Mouse (Mus musculus) MN1 (cell line): ENCODE data around the gene Atp6v0c.

Experiments
- DNase-seq: peaks from one replicate; pipeline ENCODE4 v3.0.0-alpha.2; 2016; ENCODE audit warnings: low spot score

The Atp6v0c gene

GRCm38 (mm10) chr17:24169317-24170065 lies at the start of gene Atp6v0c:
Atp6v0c (minus strand) TSS chr17:24169702.
- DNase-seq, result peak; percentile 96

GRCm38 (mm10) chr17:24216836-24217235 lies 47.3 kb upstream of the Atp6v0c start:
- DNase-seq, result no peak

GRCm38 (mm10) chr17:24213186-24213585 lies 43.7 kb upstream of the Atp6v0c start:
- DNase-seq, result no peak

GRCm38 (mm10) chr17:24212441-24213018 lies 43.0 kb upstream of the Atp6v0c start:
- no peak for DNase-seq

- no peak for DNase-seq
Observed at GRCm38 (mm10) chr17:24211631-24212440, 42.3 kb upstream of the Atp6v0c start.

- DNase-seq, result no peak
Observed at GRCm38 (mm10) chr17:24210591-24210990, 41.1 kb upstream of the Atp6v0c start.

- DNase-seq, result peak; percentile 57
Observed at GRCm38 (mm10) chr17:24209916-24210240, 40.4 kb upstream of the Atp6v0c start.

GRCm38 (mm10) chr17:24209043-24209915 lies 39.8 kb upstream of the Atp6v0c start, which contains the start of gene Ntn3:
Ntn3 (minus strand) TSS chr17:24209531.
- peak; percentile 62 for DNase-seq

GRCm38 (mm10) chr17:24208641-24209042 lies 39.1 kb upstream of the Atp6v0c start:
- peak; percentile 62 for DNase-seq

- no peak for DNase-seq
Observed at GRCm38 (mm10) chr17:24207768-24208640, 38.5 kb upstream of the Atp6v0c start.

- no peak for DNase-seq
Observed at GRCm38 (mm10) chr17:24206451-24207351, 37.2 kb upstream of the Atp6v0c start.

GRCm38 (mm10) chr17:24205908-24206361 lies 36.4 kb upstream of the Atp6v0c start:
- no peak for DNase-seq

GRCm38 (mm10) chr17:24205284-24205888 lies 35.9 kb upstream of the Atp6v0c start, which contains the start of gene Tbc1d24:
Tbc1d24 (minus strand) TSS chr17:24205562.
- DNase-seq, result peak; percentile 95

- DNase-seq, result peak; percentile 45
Observed at GRCm38 (mm10) chr17:24204846-24205245, 35.3 kb upstream of the Atp6v0c start.

- DNase-seq, result no peak
Observed at GRCm38 (mm10) chr17:24203611-24204534, 34.4 kb upstream of the Atp6v0c start.

GRCm38 (mm10) chr17:24203068-24203467 lies 33.6 kb upstream of the Atp6v0c start:
- no peak for DNase-seq

GRCm38 (mm10) chr17:24201092-24201491 lies 31.6 kb upstream of the Atp6v0c start:
- no peak for DNase-seq

- no peak for DNase-seq
Observed at GRCm38 (mm10) chr17:24199741-24200140, 30.2 kb upstream of the Atp6v0c start.
